Mouse (Mus musculus): Measurements from ENCODE around the gene Scn1b.

DNA sequence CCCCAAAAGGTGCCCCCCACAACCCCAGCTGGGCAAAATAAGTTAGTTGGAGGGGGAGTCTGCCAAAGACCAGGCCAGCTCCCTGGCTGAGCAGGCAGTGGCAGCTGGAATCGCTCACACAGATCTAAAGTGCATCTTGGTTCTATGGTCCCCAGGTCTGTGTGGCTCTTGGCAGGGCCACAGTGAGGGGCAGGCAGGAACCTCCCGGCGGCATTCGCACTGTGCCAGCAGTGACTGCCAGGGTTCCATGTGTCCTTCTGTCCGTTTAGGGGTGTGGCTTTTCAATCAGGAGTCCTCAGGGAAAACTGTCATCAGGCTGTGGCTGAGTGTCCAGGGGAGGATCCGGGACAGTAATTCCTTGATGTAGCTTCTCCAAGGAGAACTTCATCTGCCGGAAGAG is 3.4 kb upstream of the Scn1b start:
- TF ChIP-seq CTCF (IDR thresholded peaks at IDR 0.05; ENCODE audit: insufficient read depth, low read depth, low read length) (no peak), POLR2A (IDR thresholded peaks at IDR 0.05; ENCODE audit: insufficient read depth, low read depth, low read length) (0 out of 2 replicates have a peak, but pooled peaks have one; percentile 13)

Data from olfactory bulb, adult 2 months (tissue).